Mouse (Mus musculus): ENCODE data around the gene Gm49398. TPM values are rescaled to one million over a fixed set of nuclear protein-coding genes. Genes with fewer than 3 reads are reported as not detected.
A peak's percentile ranks its signal among the peaks of the same experiment; 100 is the strongest.

The Gm49398 gene
- not detected in 2 replicates for polyA plus RNA-seq (2012; rRNA removed)

DNA sequence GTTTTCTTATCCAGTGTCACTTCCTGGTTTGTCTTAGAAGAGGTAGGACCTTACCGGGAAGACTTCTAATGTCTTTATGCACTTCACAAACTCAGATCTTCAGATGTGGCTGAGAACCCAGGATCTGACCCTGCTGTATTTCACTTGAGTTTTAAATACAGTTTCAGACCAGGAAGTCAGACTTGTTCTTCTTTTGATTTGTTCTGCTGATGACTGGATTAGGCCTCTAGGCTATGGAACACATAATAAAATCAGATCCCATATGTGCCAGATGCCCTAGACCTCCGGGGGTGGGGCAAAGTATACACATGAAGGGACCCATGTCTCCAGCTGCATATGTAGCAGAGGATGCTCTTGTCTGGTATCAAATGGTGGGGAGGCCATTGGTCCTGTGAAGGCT is at the start of gene Gm49398:
Gm49398 (minus strand) TSS at position 101 of the 400 bp plus-strand sequence.
- Histone ChIP-seq H3K27ac (ENCODE audit: control insufficient read depth, insufficient read depth, low read depth, low read length) (no peak within 1 kb of the TSS), H3K36me3 (ENCODE audit: control insufficient read depth, insufficient read depth, low read length) (no peaks in the 10 kb centered on the region), H3K4me1 (ENCODE audit: control insufficient read depth, insufficient read depth, low read length) (no peaks in the 10 kb centered on the region), H3K27me3 (ENCODE audit: control insufficient read depth, insufficient read depth, low read length) (no peaks in the 10 kb centered on the region), H3K4me3 (ENCODE audit: control insufficient read depth, low read depth, low read length) (no peak within 1 kb of the TSS)
- no peak for TF ChIP-seq POLR2A (IDR thresholded peaks at IDR 0.05; ENCODE audit: control insufficient read depth, low read depth, low read length)

DNA sequence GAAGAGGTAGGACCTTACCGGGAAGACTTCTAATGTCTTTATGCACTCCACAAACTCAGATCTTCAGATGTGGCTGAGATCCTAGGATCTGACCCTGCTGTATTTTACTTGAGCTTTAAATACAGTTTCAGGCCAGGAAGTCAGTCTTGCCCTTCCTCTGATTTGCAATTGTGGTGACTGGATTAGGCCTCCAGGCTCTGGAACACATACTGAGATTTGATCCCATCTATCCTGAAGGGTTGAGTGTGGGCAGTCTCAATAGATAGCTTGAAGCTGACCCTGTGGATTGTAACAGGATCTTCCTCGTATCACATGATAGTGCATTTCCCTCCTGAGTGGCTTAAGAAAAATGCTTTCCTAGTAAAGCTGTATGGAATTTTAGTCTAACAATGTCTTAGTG is 33.4 kb downstream of the Gm49398 start, which contains the start of gene Cts8:
Cts8 (minus strand) TSS at position 101 of the 400 bp plus-strand sequence.
- no peaks in the 10 kb centered on the region for H3K27me3 ChIP-seq (ENCODE audit: control insufficient read depth, insufficient read depth, low read length)
- no peak for TF ChIP-seq CTCF (IDR thresholded peaks at IDR 0.05; ENCODE audit: control insufficient read depth, insufficient read depth, insufficient replicate concordance, low read depth, low read length)
- TF ChIP-seq POLR2A (IDR thresholded peaks at IDR 0.05; ENCODE audit: control insufficient read depth, low read depth, low read length) = no peak
- H3K36me3 ChIP-seq (ENCODE audit: control insufficient read depth, insufficient read depth, low read length) = no peaks in the 10 kb centered on the region
- no peak within 1 kb of the TSS for H3K4me3 ChIP-seq (ENCODE audit: control insufficient read depth, low read depth, low read length)
- H3K4me1 ChIP-seq (ENCODE audit: control insufficient read depth, insufficient read depth, low read length) = no peaks in the 10 kb centered on the region
- H3K27ac ChIP-seq (ENCODE audit: control insufficient read depth, insufficient read depth, low read depth, low read length) = no peak within 1 kb of the TSS

DNA sequence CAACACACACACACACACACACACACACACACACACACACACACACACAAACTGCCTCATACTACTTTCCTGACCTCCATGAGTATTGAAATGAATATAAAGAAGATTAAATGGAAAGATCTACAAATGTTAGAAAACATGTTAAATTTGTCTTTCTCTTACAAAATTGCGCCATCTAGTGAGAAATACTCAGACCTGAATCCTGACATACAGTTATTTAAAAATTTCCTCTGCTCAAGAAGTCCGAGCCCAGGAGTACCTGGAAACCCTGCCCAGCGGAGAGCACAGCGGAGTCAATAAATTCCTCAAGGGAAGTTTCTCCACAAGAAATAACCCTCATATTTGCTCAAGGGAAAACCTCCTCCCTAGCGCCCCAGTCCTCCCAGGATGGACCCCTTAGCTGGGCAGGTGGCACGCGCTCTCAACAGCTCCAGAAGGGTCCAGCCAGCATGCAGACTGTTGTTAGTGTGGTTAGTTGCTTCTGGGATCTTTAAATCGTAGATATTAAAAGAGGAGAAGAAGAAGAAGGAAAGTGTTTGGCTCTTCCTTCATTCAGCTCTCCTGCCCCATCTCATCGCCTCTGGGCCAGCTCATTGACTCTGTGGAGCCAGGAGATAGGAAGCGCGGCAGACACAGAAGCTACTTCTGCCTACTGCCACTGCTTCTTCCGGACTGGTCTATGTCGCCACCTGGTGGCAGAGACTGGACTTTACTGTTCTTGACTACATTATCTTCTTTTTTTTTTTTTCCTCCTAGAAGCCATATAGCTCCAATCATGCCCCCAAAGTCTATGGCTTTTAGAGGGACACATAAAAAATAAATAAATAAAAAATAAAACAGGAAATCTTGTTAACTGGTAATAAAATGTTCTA is 47.3 kb downstream of the Gm49398 start:
- Histone ChIP-seq H3K4me3 (ENCODE audit: control insufficient read depth, low read depth, low read length) (no peak overlapping the region), H3K4me1 (ENCODE audit: control insufficient read depth, insufficient read depth, low read length) (no peaks in the 10 kb centered on the region), H3K36me3 (ENCODE audit: control insufficient read depth, insufficient read depth, low read length) (no peaks in the 10 kb centered on the region), H3K27me3 (ENCODE audit: control insufficient read depth, insufficient read depth, low read length) (no peaks in the 10 kb centered on the region), H3K27ac (ENCODE audit: control insufficient read depth, insufficient read depth, low read depth, low read length) (no peak overlapping the region)
- no peak for TF ChIP-seq POLR2A (IDR thresholded peaks at IDR 0.05; ENCODE audit: control insufficient read depth, low read depth, low read length)
- peak; percentile 59; the same call in 1 of the 2 replicates for TF ChIP-seq CTCF (IDR thresholded peaks at IDR 0.05; ENCODE audit: control insufficient read depth, insufficient read depth, insufficient replicate concordance, low read depth, low read length)

DNA sequence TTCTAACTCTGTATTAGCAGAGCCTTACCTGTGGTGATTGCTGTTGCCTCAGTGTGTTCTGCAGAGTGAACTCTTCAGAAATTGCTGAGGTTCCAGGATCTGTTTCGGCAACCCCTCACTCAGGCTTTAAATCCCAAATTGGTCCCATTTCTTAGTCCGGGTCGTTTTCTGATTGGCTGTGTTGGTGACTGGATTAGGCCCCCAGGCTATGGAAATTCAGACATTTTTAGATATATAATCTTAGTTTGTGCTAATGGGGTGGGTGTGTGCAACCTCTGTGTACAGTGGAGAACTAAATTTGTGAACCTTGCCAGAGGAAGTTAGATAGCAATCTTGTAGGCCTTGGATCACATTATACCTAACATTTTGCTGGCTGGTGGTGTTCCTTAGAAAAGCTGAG is 85.3 kb downstream of the Gm49398 start, which contains the start of gene Cts6:
Cts6 (minus strand) TSS at position 101 of the 400 bp plus-strand sequence.
- TF ChIP-seq CTCF (IDR thresholded peaks at IDR 0.05; ENCODE audit: control insufficient read depth, insufficient read depth, insufficient replicate concordance, low read depth, low read length) = no peak
- TF ChIP-seq POLR2A (IDR thresholded peaks at IDR 0.05; ENCODE audit: control insufficient read depth, low read depth, low read length) = no peak
- Histone ChIP-seq H3K27ac (ENCODE audit: control insufficient read depth, insufficient read depth, low read depth, low read length) (no peak within 1 kb of the TSS), H3K4me3 (ENCODE audit: control insufficient read depth, low read depth, low read length) (no peak within 1 kb of the TSS)

More for the DNA sequence above, 85.3 kb downstream of the Gm49398 start, which contains the start of gene Cts6:
- Histone ChIP-seq H3K4me1 (ENCODE audit: control insufficient read depth, insufficient read depth, low read length) (no peaks in the 10 kb centered on the region), H3K36me3 (ENCODE audit: control insufficient read depth, insufficient read depth, low read length) (no peaks in the 10 kb centered on the region), H3K27me3 (ENCODE audit: control insufficient read depth, insufficient read depth, low read length) (no peaks in the 10 kb centered on the region)

Other genes with a start within 250 kb of the Gm49398 start
- not detected in 2 replicates for gene Ctsq, start 248.2 kb downstream of the Gm49398 start, polyA plus RNA-seq (2012; rRNA removed)
- not detected in 2 replicates for gene Ctsr, start 124.6 kb downstream of the Gm49398 start, polyA plus RNA-seq (2012; rRNA removed)
- gene Cts6, start 85.4 kb downstream of the Gm49398 start, polyA plus RNA-seq (2012; rRNA removed) = not detected in 2 replicates
- not detected in 2 replicates for gene Cts8, start 33.5 kb downstream of the Gm49398 start, polyA plus RNA-seq (2012; rRNA removed)
- not detected in 2 replicates for gene Cts7, start 69.4 kb upstream of the Gm49398 start, polyA plus RNA-seq (2012; rRNA removed)